Mouse (Mus musculus) urinary bladder, postnatal 14 days (tissue): ENCODE measurements around the gene Ano8.
"Not testable (repeated sequence)": the region's sequence is repeated elsewhere in the genome, so short reads cannot be mapped to it uniquely, and the experiment has no call there.

Source experiments
- DNase-seq: peaks from one replicate; pipeline ENCODE4 v3.0.0; 2021; ENCODE audit warnings: low spot score

Ano8 gene

GRCm38 (mm10) chr8:71441404-71441803 is 44.4 kb downstream of the Ano8 start:
- peak; percentile 45 for DNase-seq

- DNase-seq, result no peak
Measured at GRCm38 (mm10) chr8:71437041-71437440, 48.7 kb downstream of the Ano8 start.

- not testable (repeated sequence) for DNase-seq
Measured at GRCm38 (mm10) chr8:71432935-71433334, 52.8 kb downstream of the Ano8 start.
